Mouse (Mus musculus) liver, embryonic 15.5 days (tissue): ENCODE measurements around the gene Pa2g4. TPM values are rescaled to one million over a fixed set of nuclear protein-coding genes. Genes with fewer than 3 reads are reported as not detected.
"Not testable (repeated sequence)": the region's sequence is repeated elsewhere in the genome, so short reads cannot be mapped to it uniquely, and the experiment has no call there.

Experiments used
- ATAC-seq: fragments of 200-750 bp; cut with Nextera tagmentation; 2 replicates; pipeline ENCODE4 v1.8.0; 2017; ENCODE audit warnings: moderate number of reproducible peaks, mild to moderate bottlenecking, moderate library complexity; ENCODE audit not compliant: insufficient read depth
- H3K27ac ChIP-seq: fragments of 300-500 bp; sonication (generic); replicated peaks from 2 replicates; pipeline ENCODE4 v1.5.1; 2015; ENCODE audit warnings: mild to moderate bottlenecking, inconsistent platforms
- H3K27me3 ChIP-seq: fragments of 300-500 bp; sonication (generic); 2 replicates; pipeline ENCODE4 v1.6.1; 2015; ENCODE audit warnings: mild to moderate bottlenecking, inconsistent platforms
- H3K36me3 ChIP-seq: fragments of 300-500 bp; sonication (generic); replicated peaks from 2 replicates; pipeline ENCODE4 v1.6.1; 2015; ENCODE audit warnings: moderate library complexity, mild to moderate bottlenecking, inconsistent platforms
- H3K4me1 ChIP-seq: fragments of 300-500 bp; sonication (generic); replicated peaks from 2 replicates; pipeline ENCODE4 v1.6.1; 2015; ENCODE audit warnings: inconsistent platforms
- H3K4me2 ChIP-seq: fragments of 300-500 bp; sonication (generic); 2 replicates; pipeline ENCODE4 v1.6.1; 2015; ENCODE audit warnings: moderate library complexity, mild to moderate bottlenecking, inconsistent platforms
- H3K4me3 ChIP-seq: fragments of 300-500 bp; sonication (generic); replicated peaks from 2 replicates; pipeline ENCODE4 v1.5.1; 2015; ENCODE audit warnings: mild to moderate bottlenecking, inconsistent platforms
- H3K9ac ChIP-seq: fragments of 300-500 bp; sonication (generic); 2 replicates; pipeline ENCODE4 v1.6.1; 2015; ENCODE audit warnings: moderate library complexity, mild to moderate bottlenecking, inconsistent platforms
- H3K9me3 ChIP-seq: fragments of 300-500 bp; sonication (generic); replicated peaks from 2 replicates; pipeline ENCODE4 v1.6.1; 2016; ENCODE audit warnings: inconsistent platforms
- WGBS: fragments of 180-500 bp; shearing (Covaris S2); methylation state at CpG from one replicate; pipeline ENCODE4 v1.1.7; 2015; ENCODE audit warnings: mixed read lengths; ENCODE audit not compliant: insufficient replicate concordance; 5-methylcytosine and 5-hydroxymethylcytosine counted together
- polyA plus RNA-seq: library from polyadenylated mRNA; unstranded; fragments of >200 nt; fragmentation: Nextera tagmentation; extraction: Ambion mirVana; gene quantifications from 2 replicates; pipeline ENCODE4 v1.2.1, GENCODE M21; 2015

Pa2g4 gene
- polyA plus RNA-seq = 118 and 119 TPM in 2 replicates

DNA sequence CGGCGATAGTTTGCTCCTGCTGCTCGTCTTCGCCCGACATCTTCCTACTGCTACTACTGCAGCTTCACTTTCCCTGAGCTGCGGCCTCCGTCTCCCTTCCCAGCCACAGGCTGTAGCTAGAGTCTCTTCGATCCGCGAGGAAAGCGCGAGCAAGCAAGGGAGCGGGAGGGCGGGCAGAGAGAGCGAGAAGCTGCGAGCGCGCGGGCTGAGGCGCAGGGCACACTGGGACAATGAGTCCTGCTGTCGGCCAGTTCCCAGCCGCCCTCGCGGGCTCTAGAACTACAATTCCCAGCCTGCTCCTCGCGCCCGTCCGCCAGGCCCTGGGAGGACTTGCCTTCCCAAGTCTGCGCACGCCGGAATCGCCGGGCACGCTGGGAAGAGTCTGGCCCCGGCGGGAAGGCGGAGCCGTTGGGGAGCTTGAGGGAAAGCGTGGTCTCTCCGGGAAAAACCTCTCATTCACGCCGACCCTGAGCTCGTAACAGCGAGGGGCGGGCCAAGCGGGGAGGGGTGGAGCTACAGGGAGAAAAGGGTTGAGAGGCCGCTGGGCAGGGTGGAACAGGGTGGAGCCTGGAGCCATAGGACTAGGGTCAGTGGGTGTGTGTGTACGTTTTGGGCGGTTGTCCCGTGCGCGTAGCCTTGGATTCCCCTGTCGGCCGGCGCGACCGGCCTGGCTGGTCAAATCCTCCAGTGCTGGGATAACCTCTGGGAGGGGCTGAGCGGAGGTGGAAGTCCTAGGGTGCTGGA is at the start of gene Pa2g4:
Gene Pa2g4 (minus strand): TSS at position 200 of the 744 bp plus-strand sequence.
- ATAC-seq = peak; percentile 97
- WGBS = under 1% methylated on average over 58 of the region's 58 CpGs
- peak within 1 kb of the TSS; percentile 97 for H3K9ac ChIP-seq
- H3K36me3 ChIP-seq = peaks cover 34% of the 10 kb centered on the region
- H3K27me3 ChIP-seq = peaks cover 4% of the 10 kb centered on the region; the same call in 1 of the 2 replicates
- peak within 1 kb of the TSS; percentile 99 for H3K27ac ChIP-seq
- H3K9me3 ChIP-seq = no peaks in the 10 kb centered on the region
- peaks cover 30% of the 10 kb centered on the region for H3K4me1 ChIP-seq
- H3K4me3 ChIP-seq = peak within 1 kb of the TSS; percentile 95
- peak within 1 kb of the TSS; percentile 85 for H3K4me2 ChIP-seq

DNA sequence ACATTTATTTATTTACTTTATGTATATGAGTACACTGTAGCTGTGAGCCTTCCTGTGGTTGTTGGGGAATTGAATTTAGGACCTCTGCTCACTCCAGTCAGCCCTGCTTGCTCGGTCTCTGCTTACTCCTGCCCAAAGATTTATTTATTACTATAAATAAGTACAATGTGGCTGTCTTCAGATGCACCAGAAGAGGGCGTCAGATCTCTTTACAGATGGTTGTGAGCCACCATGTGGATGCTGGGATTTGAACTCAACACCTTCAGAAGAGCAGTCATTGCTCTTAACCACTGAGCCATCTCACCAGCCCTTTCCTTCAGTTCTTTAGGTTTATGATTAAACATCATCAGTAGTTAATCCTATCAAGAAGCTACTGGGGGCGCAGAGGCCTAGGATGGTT is 49.1 kb upstream of the Pa2g4 start:
- Histone ChIP-seq H3K27ac (no peak overlapping the region), H3K27me3 (peaks cover 9% of the 10 kb centered on the region), H3K4me3 (no peak overlapping the region), H3K36me3 (no peaks in the 10 kb centered on the region), H3K9me3 (no peaks in the 10 kb centered on the region), H3K4me2 (no peak overlapping the region), H3K4me1 (peaks cover 5% of the 10 kb centered on the region; the same call in 1 of the 2 replicates), H3K9ac (no peak overlapping the region)
- ATAC-seq = no peak
- WGBS = 44% methylated on average over 3 of the region's 3 CpGs

DNA sequence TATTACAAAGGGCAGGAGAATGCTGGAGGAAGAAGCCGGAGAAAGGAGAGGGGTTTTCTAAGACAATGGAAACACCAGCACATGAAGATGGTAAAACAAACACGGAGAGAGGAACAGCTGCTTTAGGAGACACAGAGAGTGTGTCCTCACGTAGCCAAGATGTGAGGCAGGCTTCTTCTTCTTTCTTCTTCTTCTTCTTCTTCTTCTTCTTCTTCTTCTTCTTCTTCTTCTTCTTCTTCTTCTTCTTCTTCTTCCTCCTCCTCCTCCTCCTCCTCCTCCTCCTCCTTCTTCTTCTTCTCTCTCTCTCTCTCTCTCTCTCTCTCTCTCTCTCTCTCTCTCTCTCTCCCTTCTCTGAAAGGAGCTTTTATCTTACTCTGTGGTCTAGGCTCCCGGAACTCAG is 48.0 kb upstream of the Pa2g4 start:
- not testable (repeated sequence) for H3K4me1 ChIP-seq, H3K4me3 ChIP-seq, H3K36me3 ChIP-seq, H3K9ac ChIP-seq, ATAC-seq, H3K9me3 ChIP-seq, H3K27ac ChIP-seq, H3K27me3 ChIP-seq, H3K4me2 ChIP-seq
- 40% methylated on average over 4 of the region's 4 CpGs for WGBS

DNA sequence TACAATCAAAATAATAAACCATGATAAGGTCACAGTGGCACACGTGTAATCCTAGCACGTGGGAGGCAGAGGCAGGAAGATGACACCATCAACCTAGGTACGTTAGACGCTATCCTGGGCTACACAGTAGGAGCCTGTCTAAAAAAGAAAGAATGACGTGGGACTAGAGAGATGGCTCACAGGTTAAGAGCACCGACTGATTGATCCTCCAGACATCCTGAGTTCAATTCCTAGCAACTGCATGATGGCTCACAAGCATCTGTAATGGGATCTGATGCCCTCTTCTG is 47.3 kb upstream of the Pa2g4 start:
- Histone ChIP-seq H3K4me2 (peak overlapping the region; percentile 33; the same call in 1 of the 2 replicates), H3K36me3 (no peaks in the 10 kb centered on the region), H3K27me3 (peaks cover 9% of the 10 kb centered on the region), H3K4me1 (peaks cover 5% of the 10 kb centered on the region; the same call in 1 of the 2 replicates), H3K4me3 (no peak overlapping the region), H3K9me3 (no peaks in the 10 kb centered on the region), H3K9ac (no peak overlapping the region), H3K27ac (no peak overlapping the region)
- 34% methylated on average over 6 of the region's 6 CpGs for WGBS
- ATAC-seq = 0 out of 2 replicates have a peak, but pooled peaks have one; percentile 7

DNA sequence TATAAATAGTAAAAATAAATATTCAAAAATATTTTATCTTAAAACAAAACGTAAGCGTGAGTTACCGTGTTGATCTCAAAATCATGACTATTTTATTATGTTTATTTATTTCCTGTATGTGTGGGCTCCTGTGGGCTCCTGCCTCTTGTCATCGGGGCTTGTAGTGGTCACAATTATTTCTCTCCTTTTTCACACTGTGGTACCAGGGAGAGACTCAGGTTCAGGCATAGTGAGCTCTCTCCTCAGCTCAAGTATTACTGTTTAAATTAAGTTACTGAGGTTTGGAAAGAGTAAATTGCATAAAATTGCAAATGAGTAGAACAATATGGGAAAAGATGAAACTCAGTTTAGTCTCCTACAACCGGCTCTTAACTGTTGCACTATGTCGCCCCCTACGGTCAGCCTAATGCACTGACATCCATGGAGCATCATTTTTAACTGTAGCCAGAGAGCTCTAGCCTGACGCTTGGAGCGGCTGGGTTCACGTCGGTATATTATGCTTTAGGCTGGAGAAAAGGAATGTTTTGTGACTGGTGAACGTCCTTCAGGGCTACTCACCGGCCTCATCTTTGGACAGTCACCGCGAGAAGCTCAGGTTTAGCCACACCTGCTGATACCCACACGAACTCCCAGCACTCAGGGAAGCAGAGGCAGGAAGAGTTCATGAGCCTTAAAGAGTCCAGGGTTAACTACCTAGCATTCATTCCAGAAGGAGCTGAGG is 46.8 kb upstream of the Pa2g4 start:
- Histone ChIP-seq H3K4me3 (no peak overlapping the region), H3K9ac (no peak overlapping the region), H3K36me3 (no peaks in the 10 kb centered on the region), H3K9me3 (no peaks in the 10 kb centered on the region), H3K27ac (no peak overlapping the region), H3K4me2 (peak overlapping the region; percentile 33; the same call in 1 of the 2 replicates), H3K27me3 (peaks cover 9% of the 10 kb centered on the region), H3K4me1 (peaks cover 5% of the 10 kb centered on the region; the same call in 1 of the 2 replicates)
- 11% methylated on average over 16 of the region's 16 CpGs for WGBS
- 0 out of 2 replicates have a peak, but pooled peaks have one; percentile 47 for ATAC-seq

DNA sequence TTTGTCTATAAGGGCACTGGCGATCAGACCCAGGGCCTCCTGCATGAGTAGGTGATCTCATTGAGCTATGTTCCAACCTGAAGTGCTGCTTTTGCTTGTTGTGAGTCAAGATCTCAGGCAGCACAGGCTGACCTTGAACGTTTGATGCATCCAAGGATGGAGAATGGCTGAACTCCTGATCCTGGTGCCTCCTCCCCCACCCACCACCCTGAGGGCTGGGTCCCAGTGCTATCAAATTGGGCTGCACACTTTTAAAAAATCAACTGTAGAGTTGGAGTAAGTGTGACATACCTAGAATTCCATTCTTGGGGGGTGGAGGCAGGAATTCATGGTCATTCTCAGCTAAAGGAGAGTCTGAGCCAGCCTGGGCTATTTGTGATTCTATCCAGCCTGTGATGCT is 40.7 kb upstream of the Pa2g4 start:
- H3K4me2 ChIP-seq = no peak overlapping the region
- H3K4me3 ChIP-seq = no peak overlapping the region
- H3K27ac ChIP-seq = no peak overlapping the region
- WGBS = 38% methylated on average over 2 of the region's 2 CpGs
- no peaks in the 10 kb centered on the region for H3K4me1 ChIP-seq
- no peaks in the 10 kb centered on the region for H3K27me3 ChIP-seq
- H3K36me3 ChIP-seq = no peaks in the 10 kb centered on the region
- no peak overlapping the region for H3K9ac ChIP-seq
- no peaks in the 10 kb centered on the region for H3K9me3 ChIP-seq
- no peak for ATAC-seq

DNA sequence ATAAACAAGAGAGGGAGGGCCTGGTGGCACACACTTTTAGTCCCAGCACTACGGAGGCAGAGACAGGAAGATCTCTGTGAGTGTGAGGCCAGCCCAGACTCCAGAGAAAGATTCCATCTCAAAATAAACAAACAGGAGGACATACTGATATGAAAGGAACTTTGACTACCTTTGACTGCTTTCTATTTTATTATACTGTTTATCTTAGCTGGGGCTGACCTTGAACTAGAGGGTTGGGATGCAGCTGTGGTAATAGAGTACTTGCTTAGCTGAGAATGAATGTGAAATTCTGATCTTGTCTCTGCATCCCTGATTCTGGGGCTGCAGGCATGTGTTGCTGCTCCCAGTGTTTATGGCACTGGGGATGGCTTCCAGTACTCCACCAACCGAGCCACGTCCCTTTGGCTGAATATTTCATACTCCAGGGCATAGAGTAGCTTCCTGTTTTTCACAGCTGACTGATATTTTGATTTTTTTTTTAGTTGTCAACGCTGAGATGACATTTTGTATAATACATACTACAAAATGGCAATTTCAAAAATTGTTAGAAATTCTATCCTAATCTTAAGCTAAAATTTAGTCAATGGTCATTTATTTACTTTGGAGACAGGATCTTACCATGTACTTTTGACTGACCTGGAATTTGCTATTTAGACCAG is 36.8 kb upstream of the Pa2g4 start:
- no peaks in the 10 kb centered on the region for H3K9me3 ChIP-seq
- no peak overlapping the region for H3K9ac ChIP-seq
- H3K27me3 ChIP-seq = peaks cover 8% of the 10 kb centered on the region; the same call in 1 of the 2 replicates
- H3K4me1 ChIP-seq = no peaks in the 10 kb centered on the region
- 43% methylated on average over 4 of the region's 4 CpGs for WGBS
- no peak overlapping the region for H3K4me2 ChIP-seq
- H3K4me3 ChIP-seq = no peak overlapping the region
- no peaks in the 10 kb centered on the region for H3K36me3 ChIP-seq
- ATAC-seq = no peak
- H3K27ac ChIP-seq = no peak overlapping the region

DNA sequence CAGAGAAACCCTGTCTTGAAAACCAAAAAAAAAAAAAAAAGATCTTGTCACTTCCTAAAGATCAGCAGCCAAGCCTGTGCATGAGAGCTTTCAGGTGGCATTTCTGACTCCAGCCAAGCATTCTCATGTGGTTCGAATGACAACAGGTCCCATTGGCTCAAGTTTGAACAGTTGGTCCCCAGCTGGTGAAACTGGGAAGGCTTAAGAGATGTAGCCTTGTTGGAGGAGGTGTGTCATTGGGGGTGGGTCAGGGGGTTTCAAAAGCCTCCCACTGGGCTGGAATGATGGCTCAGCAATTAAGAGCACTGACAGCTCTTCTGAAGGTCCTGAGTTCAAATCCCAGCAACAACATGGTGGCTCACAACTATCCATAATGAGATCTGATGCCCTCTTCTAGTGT is 35.7 kb upstream of the Pa2g4 start:
- Histone ChIP-seq H3K27ac (no peak overlapping the region), H3K4me3 (no peak overlapping the region), H3K36me3 (no peaks in the 10 kb centered on the region), H3K9me3 (no peaks in the 10 kb centered on the region), H3K4me1 (no peaks in the 10 kb centered on the region), H3K4me2 (no peak overlapping the region), H3K27me3 (peaks cover 8% of the 10 kb centered on the region; the same call in 1 of the 2 replicates), H3K9ac (no peak overlapping the region)
- ATAC-seq = no peak
- 63% methylated on average over 1 of the region's 1 CpGs for WGBS

DNA sequence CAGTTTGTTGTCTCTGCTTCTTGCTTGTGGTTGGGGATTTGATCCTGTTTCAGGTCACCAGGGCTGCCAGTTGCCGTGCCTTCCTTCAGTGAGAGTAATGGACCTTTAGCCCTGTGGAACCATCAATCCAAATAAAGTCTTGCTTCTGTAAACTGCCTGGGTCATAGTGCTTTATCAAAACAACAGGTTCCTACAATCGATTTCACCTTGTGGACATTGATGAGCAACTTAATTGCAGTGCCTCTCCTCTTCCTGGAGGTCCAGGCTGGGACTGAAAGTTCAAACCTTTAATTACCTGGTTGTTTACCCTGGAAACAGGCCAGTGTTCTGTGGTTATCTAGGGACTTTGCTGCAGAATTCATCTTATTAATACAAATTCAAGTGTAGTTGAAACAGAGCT is 32.7 kb upstream of the Pa2g4 start:
- Histone ChIP-seq H3K36me3 (no peaks in the 10 kb centered on the region), H3K9ac (no peak overlapping the region), H3K4me3 (no peak overlapping the region), H3K4me2 (no peak overlapping the region), H3K27me3 (peaks cover 33% of the 10 kb centered on the region), H3K9me3 (no peaks in the 10 kb centered on the region), H3K27ac (no peak overlapping the region), H3K4me1 (no peaks in the 10 kb centered on the region)
- WGBS = 53% methylated on average over 2 of the region's 2 CpGs
- no peak for ATAC-seq

DNA sequence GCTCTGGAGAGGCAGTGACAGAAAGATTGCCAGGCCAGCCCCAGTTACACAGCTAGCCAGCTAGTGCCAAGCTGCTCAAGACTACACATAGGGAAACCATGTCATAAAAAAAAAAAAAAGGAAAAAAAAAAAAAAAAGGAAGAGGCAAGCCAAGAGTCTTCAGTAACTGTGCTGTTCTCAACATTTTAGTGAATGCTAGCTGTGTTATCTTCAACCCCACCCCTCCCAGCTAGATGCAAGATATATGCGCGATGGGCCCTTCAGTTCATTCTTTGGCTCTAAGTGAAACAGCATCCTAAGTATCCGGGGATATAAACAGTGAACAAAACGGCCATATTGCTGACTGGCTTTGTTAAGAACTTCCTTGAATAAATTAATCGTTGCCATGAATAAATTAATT is 27.0 kb upstream of the Pa2g4 start:
- Histone ChIP-seq H3K4me2 (no peak overlapping the region), H3K9me3 (no peaks in the 10 kb centered on the region), H3K4me3 (no peak overlapping the region), H3K36me3 (no peaks in the 10 kb centered on the region), H3K4me1 (peaks cover 21% of the 10 kb centered on the region), H3K9ac (no peak overlapping the region), H3K27me3 (peaks cover 78% of the 10 kb centered on the region), H3K27ac (no peak overlapping the region)
- no peak for ATAC-seq
- 44% methylated on average over 5 of the region's 5 CpGs for WGBS

DNA sequence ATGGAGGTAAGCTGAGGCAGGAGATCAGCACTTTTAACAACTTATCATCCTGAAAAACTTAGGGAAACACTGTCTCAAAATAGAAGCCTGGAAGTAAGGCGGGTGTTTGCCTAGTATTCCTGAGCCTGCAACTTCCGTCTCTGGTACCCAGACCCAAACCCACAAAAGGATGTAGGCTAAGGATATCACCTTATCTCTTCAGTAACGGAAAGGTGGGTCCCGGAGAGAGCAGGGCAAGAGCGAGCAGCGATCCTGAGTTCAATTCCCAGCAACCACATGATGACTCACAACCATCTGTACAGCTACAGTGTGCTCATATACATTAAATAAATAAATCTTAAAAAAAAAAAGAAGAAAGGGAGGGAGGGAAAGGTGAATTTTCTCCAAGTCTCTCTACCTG is 25.6 kb upstream of the Pa2g4 start:
- Histone ChIP-seq H3K4me3 (no peak overlapping the region), H3K36me3 (no peaks in the 10 kb centered on the region), H3K9me3 (no peaks in the 10 kb centered on the region), H3K4me2 (no peak overlapping the region), H3K27me3 (peaks cover 90% of the 10 kb centered on the region), H3K27ac (no peak overlapping the region), H3K9ac (no peak overlapping the region), H3K4me1 (peaks cover 29% of the 10 kb centered on the region)
- ATAC-seq = no peak
- WGBS = 42% methylated on average over 6 of the region's 6 CpGs
